12 mouse cellular contexts compared by ENCODE assay signal in the genomic region with DNA sequence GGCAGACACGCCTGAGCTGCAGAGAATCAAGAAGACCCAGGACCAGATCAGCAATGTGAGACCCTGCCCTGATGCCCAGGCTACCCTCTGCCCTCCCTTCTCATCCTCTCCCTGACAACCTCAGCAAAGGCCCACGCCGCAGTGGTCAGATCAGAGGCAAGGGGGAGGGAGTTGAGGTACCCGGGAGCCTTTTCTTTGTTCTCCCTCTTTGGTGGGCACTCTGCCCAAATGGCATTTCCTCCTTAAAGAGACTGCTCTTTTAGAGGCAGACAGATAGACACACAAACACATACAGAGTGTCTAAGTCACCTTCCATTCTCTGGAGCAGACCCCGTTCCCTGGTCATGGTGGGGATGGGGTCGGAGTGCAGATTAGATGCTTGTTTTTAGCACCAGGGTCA. TPM values are rescaled to one million over a fixed set of nuclear protein-coding genes. Genes with fewer than 3 reads are reported as not detected.
A peak's percentile ranks its signal among the peaks of the same experiment; 100 is the strongest.
DNase-seq lines count a peak whose midpoint lies in the region; TF ChIP-seq lines count a peak whose summit lies in the region.
"Had no signal": no experiment of that assay in that cellular context is flagged by ENCODE, and none has a peak within 500 bp of the region (broad histone marks: within the 10 kb centered on the region; RNA-seq: fewer than 3 reads in every experiment).

No protein-coding gene starts in this region.

- peaks cover 88% of the 10 kb centered on the region for H3K79me2 ChIP-seq in macrophage (ENCODE audit: inconsistent target)

- no peak for TF ChIP-seq CTCF in layer of hippocampus, adult 2 months (conservative IDR thresholded peaks at IDR 0.05)

- peak overlapping the region; percentile 41; the same call in 1 of the 2 replicates for H3K27ac ChIP-seq in layer of hippocampus, adult 2 months
- peak overlapping the region; percentile 100 for H3K27ac ChIP-seq in macrophage

- WGBS in macrophage (ENCODE audit: missing documents) = 14% methylated on average over 6 of the region's 6 CpGs

- peaks cover 9% of the 10 kb centered on the region; the same call in 1 of the 2 replicates for H3K36me3 ChIP-seq in macrophage (ENCODE audit: inconsistent target)

- DNase-seq in adrenal gland, postnatal 14 days = peak; percentile 49
- no peak for DNase-seq in adrenal gland, adult 8-10 months
- no peak for DNase-seq in layer of hippocampus, adult 2 months (ENCODE audit: low spot score in 2 of 2)
- no peak for DNase-seq in layer of hippocampus, adult 9-10 months (ENCODE audit: low spot score)
- peak; percentile 62 to 64 for DNase-seq in right cerebral cortex, postnatal 10 days (ENCODE audit: low spot score in 2 of 2)
- DNase-seq in right cerebral cortex, adult 2 months (ENCODE audit: low spot score in 2 of 2) = no peak
- no peak for DNase-seq in thymus, postnatal 36 days
- DNase-seq: forebrain, postnatal 0 days; heart, adult 18-20 months; kidney, postnatal 14 days had no signal

- no peak overlapping the region for H3K4me3 ChIP-seq in layer of hippocampus, adult 2 months
- H3K4me3 ChIP-seq in macrophage (ENCODE audit: inconsistent target) = no peak overlapping the region

RNA-seq across cellular contexts. Expression of a gene that starts 15.7 kb away (rescaled TPM):
- total RNA-seq in adrenal gland, postnatal 14 days (2021) = 2.4 and 3.5 TPM in 2 replicates
- 1 to 10 TPM; 3.7 to 7.2 (median 6.2) TPM for total RNA-seq in adrenal gland, adult 8-10 months (2022)
- total RNA-seq in layer of hippocampus, adult 2 months (2021) = 10 to 100 TPM; 67.8 to 72.6 TPM
- total RNA-seq in macrophage (2018; cell fraction: chromatin; rRNA removed) = 1 to 10 TPM in 5 of 26 experiments, under 1 TPM in 9, not detected in 12; 0.37 to 2.5 (median 0.74) TPM
- 1 to 10 TPM in 7 of 26 experiments, under 1 TPM in 19; 0.44 to 1.3 (median 0.86) TPM for total RNA-seq in macrophage (2018; cell fraction: cytosol; rRNA removed)
- total RNA-seq in macrophage (2018; cell fraction: nucleus; rRNA removed) = 1 to 10 TPM in 6 of 26 experiments, under 1 TPM in 13, not detected in 7; 0.23 to 3.6 (median 0.78) TPM
- polyA plus RNA-seq in macrophage (2018) = 0.68 to 1.1 TPM (median 0.72 TPM) in 3 replicates

RNA-seq across cellular contexts. Expression of a gene that starts 26.1 kb away (rescaled TPM):
- total RNA-seq in adrenal gland, postnatal 14 days (2021) = 98.2 and 107 TPM in 2 replicates
- total RNA-seq in adrenal gland, adult 8-10 months (2022) = 100 to 1,000 TPM; 131 to 177 (median 143) TPM
- total RNA-seq in layer of hippocampus, adult 2 months (2021) = 10 to 100 TPM; 88.1 to 91.4 TPM
- total RNA-seq in macrophage (2018; cell fraction: chromatin; rRNA removed) = 100 to 1,000 TPM in 24 of 26 experiments, 10 to 100 TPM in 2; 72.2 to 414 (median 208) TPM
- total RNA-seq in macrophage (2018; cell fraction: cytosol; rRNA removed) = 100 to 1,000 TPM; 171 to 234 (median 210) TPM
- total RNA-seq in macrophage (2018; cell fraction: nucleus; rRNA removed) = 100 to 1,000 TPM in 25 of 26 experiments, 10 to 100 TPM in 1; 82.4 to 238 (median 191) TPM
- 151 to 499 TPM (median 254 TPM) in 3 replicates for polyA plus RNA-seq in macrophage (2018)

RNA-seq across cellular contexts. Expression of a gene that starts 42.7 kb away (rescaled TPM):
- total RNA-seq in adrenal gland, postnatal 14 days (2021) = 809 and 980 TPM in 2 replicates
- 100 to 1,000 TPM; 753 to 943 (median 843) TPM for total RNA-seq in adrenal gland, adult 8-10 months (2022)
- total RNA-seq in layer of hippocampus, adult 2 months (2021) = 100 to 1,000 TPM; 361 to 374 TPM
- total RNA-seq in macrophage (2018; cell fraction: chromatin; rRNA removed) = 100 to 1,000 TPM; 108 to 477 (median 140) TPM
- total RNA-seq in macrophage (2018; cell fraction: cytosol; rRNA removed) = 1,000 to 10,000 TPM in 6 of 26 experiments, 100 to 1,000 TPM in 20; 449 to 1,138 (median 724) TPM
- total RNA-seq in macrophage (2018; cell fraction: nucleus; rRNA removed) = 100 to 1,000 TPM; 131 to 371 (median 177) TPM
- polyA plus RNA-seq in macrophage (2018) = 992 to 1,238 TPM (median 1,231 TPM) in 3 replicates

RNA-seq across cellular contexts. Expression of a gene that starts 49.2 kb away (rescaled TPM):
- total RNA-seq in adrenal gland, postnatal 14 days (2021) = not detected in 2 replicates
- under 1 TPM in 3 of 4 experiments, not detected in 1; 0.49 to 0.67 (median 0.62) TPM for total RNA-seq in adrenal gland, adult 8-10 months (2022)
- 1 to 10 TPM; 1.3 to 2.4 TPM for total RNA-seq in layer of hippocampus, adult 2 months (2021)
- 1 to 10 TPM in 8 of 26 experiments, not detected in 18; 1.5 to 2.2 (median 2.0) TPM for total RNA-seq in macrophage (2018; cell fraction: chromatin; rRNA removed)
- total RNA-seq in macrophage (2018; cell fraction: cytosol; rRNA removed) = not detected
- total RNA-seq in macrophage (2018; cell fraction: nucleus; rRNA removed) = 1 to 10 TPM in 3 of 26 experiments, not detected in 23; 1.2 to 1.8 (median 1.4) TPM
- polyA plus RNA-seq in macrophage (2018) = not detected in 3 replicates
- total RNA-seq: forebrain, postnatal 0 days; heart, adult 18-20 months; liver, adult 2 months had no signal
- polyA plus RNA-seq: liver, adult 2 months had no signal

RNA-seq across cellular contexts. Expression of a gene that starts 58.5 kb away (rescaled TPM):
- 17.6 and 18.7 TPM in 2 replicates for total RNA-seq in adrenal gland, postnatal 14 days (2021)
- 10 to 100 TPM; 22.2 to 26.6 (median 23.1) TPM for total RNA-seq in adrenal gland, adult 8-10 months (2022)
- 10 to 100 TPM; 20.1 to 20.6 TPM for total RNA-seq in layer of hippocampus, adult 2 months (2021)
- 10 to 100 TPM; 37.3 to 76.4 (median 49.9) TPM for total RNA-seq in macrophage (2018; cell fraction: chromatin; rRNA removed)
- 10 to 100 TPM; 18.8 to 25.0 (median 21.2) TPM for total RNA-seq in macrophage (2018; cell fraction: cytosol; rRNA removed)
- total RNA-seq in macrophage (2018; cell fraction: nucleus; rRNA removed) = 10 to 100 TPM; 24.8 to 40.9 (median 32.6) TPM
- 16.4 to 22.4 TPM (median 16.9 TPM) in 3 replicates for polyA plus RNA-seq in macrophage (2018)

Comparison
In these comparisons a context has a peak if more than half of its experiments do, and no peak if none do; other contexts are left out.
1. DNase-seq: peak in adrenal gland, postnatal 14 days (single experiment) and right cerebral cortex, postnatal 10 days (2 of 2); none in adrenal gland, adult 8-10 months (single experiment), layer of hippocampus, adult 2 months (0 of 2), layer of hippocampus, adult 9-10 months (single experiment), right cerebral cortex, adult 2 months (0 of 2) and thymus, postnatal 36 days (0 of 2).
2. RNA of a gene that starts 15.7 kb away (total RNA-seq): 67.8 to 72.6 TPM in layer of hippocampus, adult 2 months; 3.7 to 7.2 TPM in adrenal gland, adult 8-10 months and 2.4 to 3.5 TPM in adrenal gland, postnatal 14 days; every median in the first group is over 4 times any median in the second.